Mouse (Mus musculus): Measurements from ENCODE around the gene Atp2a3.

GRCm38 (mm10) chr11:72917299-72917996 is 43.5 kb upstream of the Atp2a3 start:
- TF ChIP-seq CTCF (IDR thresholded peaks at IDR 0.05; ENCODE audit: borderline replicate concordance, extremely low read depth, insufficient read depth, insufficient read length) (no peak), POLR2A (IDR thresholded peaks at IDR 0.05; ENCODE audit: borderline replicate concordance, extremely low read depth, insufficient read depth, insufficient read length, poor library complexity, severe bottlenecking) (no peak)
